Mouse (Mus musculus): ENCODE results near the gene Rgma. TPM values are rescaled to one million over a fixed set of nuclear protein-coding genes. Genes with fewer than 3 reads are reported as not detected.

Rgma gene
- total and polyA plus RNA-seq, 3 experiments, result 27.4 to 83.7 (median 54.6) TPM

DNA sequence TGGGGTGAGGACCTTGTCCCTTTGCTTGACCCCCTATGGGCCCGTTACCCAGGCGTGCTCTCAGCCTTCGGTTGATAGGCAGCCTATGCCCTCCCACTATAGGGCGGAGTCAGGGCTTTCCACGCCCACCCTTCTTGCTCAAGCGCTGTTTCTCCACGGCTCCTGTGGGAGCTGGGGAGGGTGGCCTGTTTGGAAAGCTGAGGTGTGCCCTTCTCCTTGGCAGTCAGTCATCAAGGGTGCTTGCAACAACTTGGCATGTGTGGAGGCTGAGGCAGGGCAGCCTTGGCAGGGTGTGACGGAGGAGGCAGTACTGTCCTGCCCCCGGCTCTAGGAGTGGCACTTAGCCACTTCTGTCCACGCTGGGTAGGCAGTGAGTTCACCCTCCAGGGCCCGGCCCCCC is 23.0 kb downstream of the Rgma start:
- peak; percentile 76 to 79 for DNase-seq
- Histone ChIP-seq H3K9ac (ENCODE audit: low read depth, low read length) (no peak overlapping the region), H3K27me3 (ENCODE audit: control insufficient read depth, insufficient read depth, low read length) (no peaks in the 10 kb centered on the region), H3K27ac (no peak overlapping the region; the same call in 1 of the 2 replicates), H3K4me1 (ENCODE audit: control insufficient read depth, insufficient read depth, low read length) (peaks cover 4% of the 10 kb centered on the region), H3K36me3 (ENCODE audit: control insufficient read depth, insufficient read depth, low read length) (no peaks in the 10 kb centered on the region), H3K4me3 (no peak overlapping the region), H3K79me2 (replicated peaks; ENCODE audit: control insufficient read depth, insufficient read depth, low read length) (no peaks in the 10 kb centered on the region)
- WGBS, result 22% methylated on average over 11 of the region's 11 CpGs
- intact Hi-C loops (cut with DNase I), result loop anchor here (5.0 kb wide), 1 partner anchor 261 kb away; no protein-coding TSS in a partner anchor
- TF ChIP-seq CTCF (IDR thresholded peaks at IDR 0.05) (no peak), POLR2A (IDR thresholded peaks at IDR 0.05; ENCODE audit: insufficient read depth, low read depth, low read length) (no peak), EP300 (IDR thresholded peaks at IDR 0.05; ENCODE audit: insufficient read depth, low read depth, low read length) (no peak)

DNA sequence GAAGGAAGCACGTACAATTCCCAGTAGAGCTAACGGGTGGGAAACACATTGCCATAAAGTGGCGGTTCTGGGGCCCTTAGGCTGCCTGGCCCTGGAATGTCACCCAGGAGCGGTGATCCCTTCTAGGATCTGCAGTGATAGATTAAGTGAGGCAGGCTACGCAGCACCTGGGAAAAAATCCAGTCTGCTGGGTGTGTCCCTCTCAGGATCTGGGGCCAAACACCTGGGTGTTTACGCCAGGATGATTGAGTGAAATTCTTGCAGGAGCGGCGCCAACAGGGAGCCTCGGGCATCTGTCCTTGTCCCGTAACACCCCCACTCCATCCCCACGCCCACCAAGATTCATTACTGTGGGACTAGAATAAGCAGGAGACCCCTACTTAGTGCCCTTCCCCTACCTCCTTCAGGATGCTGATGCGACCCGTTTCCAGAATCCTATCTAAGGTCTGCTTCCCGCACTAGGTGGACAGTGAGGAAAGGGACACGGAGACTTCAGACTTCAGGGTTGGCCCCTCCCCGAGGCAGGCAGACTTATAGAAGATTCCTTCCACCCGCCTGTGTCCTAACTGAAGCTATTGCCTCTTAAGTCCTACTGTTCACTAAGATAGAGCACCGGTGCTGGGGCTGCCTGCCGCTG is 23.6 kb downstream of the Rgma start:
- H3K79me2 ChIP-seq (replicated peaks; ENCODE audit: control insufficient read depth, insufficient read depth, low read length), result no peaks in the 10 kb centered on the region
- peak overlapping the region; percentile 16 for H3K4me3 ChIP-seq
- H3K36me3 ChIP-seq (ENCODE audit: control insufficient read depth, insufficient read depth, low read length), result no peaks in the 10 kb centered on the region
- H3K9ac ChIP-seq (ENCODE audit: low read depth, low read length), result no peak overlapping the region
- peak overlapping the region; percentile 28; the same call in 1 of the 2 replicates for H3K27ac ChIP-seq
- TF ChIP-seq EP300 (IDR thresholded peaks at IDR 0.05; ENCODE audit: insufficient read depth, low read depth, low read length) (no peak), POLR2A (IDR thresholded peaks at IDR 0.05; ENCODE audit: insufficient read depth, low read depth, low read length) (no peak), CTCF (IDR thresholded peaks at IDR 0.05) (no peak)
- intact Hi-C loops (cut with DNase I), result loop anchor here (5.0 kb wide), 1 partner anchor 262 kb away; no protein-coding TSS in a partner anchor
- H3K4me1 ChIP-seq (ENCODE audit: control insufficient read depth, insufficient read depth, low read length), result peaks cover 4% of the 10 kb centered on the region
- DNase-seq, result no peak
- no peaks in the 10 kb centered on the region for H3K27me3 ChIP-seq (ENCODE audit: control insufficient read depth, insufficient read depth, low read length)
- WGBS, result 23% methylated on average over 19 of the region's 19 CpGs

DNA sequence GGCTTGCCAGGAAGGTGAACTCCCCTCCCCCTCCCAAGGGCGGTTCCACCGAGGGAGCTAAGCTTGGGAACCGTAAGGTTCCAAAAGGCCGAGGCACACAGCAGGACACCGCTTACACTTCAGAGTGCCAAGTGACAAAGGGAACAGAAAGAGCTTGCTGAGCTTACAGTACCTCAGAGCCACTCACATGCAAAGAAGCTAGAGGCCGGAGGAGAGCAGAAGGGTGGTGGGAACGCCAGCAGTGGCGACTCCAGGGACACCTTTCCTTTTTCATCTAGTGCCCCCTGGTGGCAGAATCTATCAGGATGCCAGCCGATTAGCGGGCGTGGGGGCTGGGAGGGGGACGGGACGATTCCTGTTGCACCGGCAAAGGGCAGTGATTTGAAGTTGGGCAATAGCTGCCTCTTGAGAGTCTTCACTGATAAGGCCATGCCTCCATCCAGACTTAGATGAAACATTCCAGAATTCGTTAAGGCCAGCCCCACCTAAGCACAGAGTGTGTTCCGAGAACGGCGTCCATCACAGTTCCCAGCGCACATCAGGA is 24.3 kb downstream of the Rgma start:
- H3K27ac ChIP-seq, result peak overlapping the region; percentile 28; the same call in 1 of the 2 replicates
- H3K36me3 ChIP-seq (ENCODE audit: control insufficient read depth, insufficient read depth, low read length), result no peaks in the 10 kb centered on the region
- no peaks in the 10 kb centered on the region for H3K27me3 ChIP-seq (ENCODE audit: control insufficient read depth, insufficient read depth, low read length)
- peak overlapping the region; percentile 16; the same call in 1 of the 2 replicates for H3K4me3 ChIP-seq
- H3K79me2 ChIP-seq (replicated peaks; ENCODE audit: control insufficient read depth, insufficient read depth, low read length), result no peaks in the 10 kb centered on the region
- 7% methylated on average over 19 of the region's 19 CpGs for WGBS
- intact Hi-C loops (cut with DNase I), result loop anchor here (2.0 to 5.0 kb wide), 2 partner anchors 262 to 999 kb away; no protein-coding TSS in a partner anchor
- TF ChIP-seq EP300 (IDR thresholded peaks at IDR 0.05; ENCODE audit: insufficient read depth, low read depth, low read length) (no peak), CTCF (IDR thresholded peaks at IDR 0.05) (peak; percentile 76)
- peaks cover 4% of the 10 kb centered on the region for H3K4me1 ChIP-seq (ENCODE audit: control insufficient read depth, insufficient read depth, low read length)
- no peak overlapping the region for H3K9ac ChIP-seq (ENCODE audit: low read depth, low read length)
- DNase-seq, result peak; percentile 70 to 76

DNA sequence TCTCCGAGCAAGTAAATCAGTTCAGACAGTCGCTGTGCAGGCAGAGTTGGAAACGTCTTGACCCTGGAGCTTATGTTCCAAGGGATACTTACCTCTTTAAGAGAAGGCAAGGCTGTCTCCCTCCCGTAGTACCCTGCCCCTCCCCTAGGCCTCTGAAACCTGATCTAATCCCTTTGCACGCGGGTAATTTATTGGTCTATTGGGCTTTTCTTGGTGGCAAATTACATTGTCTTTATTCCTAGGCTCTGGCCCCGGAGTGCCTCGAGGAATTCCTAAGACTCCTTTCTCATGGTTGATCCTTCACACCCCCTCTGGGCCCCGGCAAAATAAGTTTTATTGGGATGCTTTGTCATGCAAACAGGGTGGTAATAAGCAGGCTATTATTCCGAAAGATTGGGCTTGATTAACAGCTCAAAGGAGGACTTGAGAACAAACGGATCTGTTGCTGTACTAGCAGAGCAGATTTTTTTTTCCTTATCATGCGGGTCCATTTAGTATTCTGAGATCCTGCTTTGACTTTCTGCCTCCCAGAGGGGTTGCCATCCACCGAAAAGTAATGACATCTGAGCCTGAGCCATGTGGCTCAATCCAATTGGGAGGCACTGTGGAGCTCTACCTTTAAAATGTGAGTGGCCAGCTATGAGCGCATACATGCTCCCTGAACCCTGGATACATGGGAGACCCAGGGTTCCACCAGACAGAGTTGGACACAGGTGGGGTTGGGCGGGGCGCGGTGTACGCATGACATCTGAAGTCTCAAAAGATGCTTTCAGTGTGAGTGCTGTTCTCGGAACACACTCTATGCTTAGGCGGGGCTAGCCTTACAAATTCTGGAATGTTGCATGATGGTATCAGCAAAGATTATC is 25.0 kb downstream of the Rgma start:
- Histone ChIP-seq H3K27ac (no peak overlapping the region), H3K9ac (ENCODE audit: low read depth, low read length) (no peak overlapping the region), H3K27me3 (ENCODE audit: control insufficient read depth, insufficient read depth, low read length) (no peaks in the 10 kb centered on the region), H3K79me2 (replicated peaks; ENCODE audit: control insufficient read depth, insufficient read depth, low read length) (peaks cover 3% of the 10 kb centered on the region), H3K4me3 (no peak overlapping the region), H3K36me3 (ENCODE audit: control insufficient read depth, insufficient read depth, low read length) (no peaks in the 10 kb centered on the region), H3K4me1 (ENCODE audit: control insufficient read depth, insufficient read depth, low read length) (peaks cover 4% of the 10 kb centered on the region)
- no peak for DNase-seq
- TF ChIP-seq CTCF (IDR thresholded peaks at IDR 0.05), result no peak
- no peak for TF ChIP-seq EP300 (IDR thresholded peaks at IDR 0.05; ENCODE audit: insufficient read depth, low read depth, low read length)
- no peak for TF ChIP-seq POLR2A (IDR thresholded peaks at IDR 0.05; ENCODE audit: insufficient read depth, low read depth, low read length)
- WGBS, result 47% methylated on average over 20 of the region's 20 CpGs
- intact Hi-C loops (cut with DNase I), result loop anchor here (2.0 kb wide), 1 partner anchor 999 kb away; no protein-coding TSS in a partner anchor

DNA sequence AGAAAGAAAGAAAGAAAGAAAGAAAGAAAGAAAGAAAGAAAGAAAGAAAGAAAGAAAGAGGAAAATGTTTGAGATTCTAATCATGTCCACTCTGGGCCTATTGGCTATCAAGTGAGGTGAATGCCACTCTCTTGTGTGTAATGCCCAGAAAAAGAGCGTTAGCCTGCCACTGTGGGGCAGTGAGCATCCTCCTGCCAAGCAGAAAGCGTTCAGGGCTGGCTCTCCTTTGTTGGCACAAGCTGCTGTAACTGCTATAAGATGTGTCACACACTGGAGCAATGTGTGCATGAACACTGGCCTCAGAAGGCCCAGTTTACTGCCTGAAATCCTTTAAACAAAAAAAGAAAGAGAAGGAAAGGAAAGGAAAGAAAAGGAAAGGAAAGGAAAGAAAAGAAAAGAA is 26.8 kb downstream of the Rgma start:
- Histone ChIP-seq H3K79me2 (replicated peaks; ENCODE audit: control insufficient read depth, insufficient read depth, low read length) (peaks cover 3% of the 10 kb centered on the region), H3K27me3 (ENCODE audit: control insufficient read depth, insufficient read depth, low read length) (no peaks in the 10 kb centered on the region), H3K27ac (no peak overlapping the region), H3K4me1 (ENCODE audit: control insufficient read depth, insufficient read depth, low read length) (peaks cover 4% of the 10 kb centered on the region), H3K36me3 (ENCODE audit: control insufficient read depth, insufficient read depth, low read length) (no peaks in the 10 kb centered on the region), H3K9ac (ENCODE audit: low read depth, low read length) (no peak overlapping the region), H3K4me3 (no peak overlapping the region)
- TF ChIP-seq POLR2A (IDR thresholded peaks at IDR 0.05; ENCODE audit: insufficient read depth, low read depth, low read length), result no peak
- TF ChIP-seq EP300 (IDR thresholded peaks at IDR 0.05; ENCODE audit: insufficient read depth, low read depth, low read length), result no peak
- no peak for TF ChIP-seq CTCF (IDR thresholded peaks at IDR 0.05)
- intact Hi-C loops (cut with DNase I), result no loop called here
- DNase-seq, result no peak
- 37% methylated on average over 2 of the region's 2 CpGs for whole genome bisulfite sequencing
